Mouse (Mus musculus): ENCODE data around the gene Zhx3. TPM values are rescaled to one million over a fixed set of nuclear protein-coding genes. Genes with fewer than 3 reads are reported as not detected.

Zhx3 gene
- polyA plus RNA-seq, 2 experiments: 0.73 to 1.6 TPM

GRCm38 (mm10) chr2:160800967-160801366, 71.8 kb downstream of the Zhx3 start:
- no peak for DNase-seq (ENCODE audit: low read depth in 3 of 3, low spot score in 3 of 3)
- Histone ChIP-seq H3K27me3 (ENCODE audit: control insufficient read depth, insufficient read depth, low read length) (no peaks in the 10 kb centered on the region), H3K9me3 (ENCODE audit: control insufficient read depth, low read length) (no peaks in the 10 kb centered on the region), H3K4me3 (ENCODE audit: insufficient read depth in 1 of 2, low read depth in 2 of 2, low read length in 2 of 2) (no peak overlapping the region), H3K27ac (no peak overlapping the region), H3K4me1 (replicated peaks; ENCODE audit: control insufficient read depth in 2 of 2, insufficient read depth in 2 of 2, low read length in 1 of 2) (no peaks in the 10 kb centered on the region), H3K36me3 (replicated peaks; ENCODE audit: control insufficient read depth, insufficient read depth, low read depth) (no peaks in the 10 kb centered on the region), H3K4me2 (ENCODE audit: low read depth) (no peak overlapping the region), H3K9ac (replicated peaks) (no peak overlapping the region)
- no peak for ATAC-seq (ENCODE audit: insufficient read depth)
- 55% methylated on average over 1 of the region's 1 CpGs for WGBS (ENCODE audit: insufficient replicate concordance)
- no peak for TF ChIP-seq CTCF (IDR thresholded peaks at IDR 0.05; ENCODE audit: low read depth)
- TF ChIP-seq EP300 (IDR thresholded peaks at IDR 0.05; ENCODE audit: low read depth): no peak

GRCm38 (mm10) chr2:160798206-160798605, 74.6 kb downstream of the Zhx3 start:
- no peak for ATAC-seq (ENCODE audit: insufficient read depth)
- H3K27me3 ChIP-seq (ENCODE audit: control insufficient read depth, insufficient read depth, low read length): no peaks in the 10 kb centered on the region
- H3K9ac ChIP-seq (replicated peaks): no peak overlapping the region
- no peaks in the 10 kb centered on the region for H3K4me1 ChIP-seq (replicated peaks; ENCODE audit: control insufficient read depth in 2 of 2, insufficient read depth in 2 of 2, low read length in 1 of 2)
- TF ChIP-seq EP300 (IDR thresholded peaks at IDR 0.05; ENCODE audit: low read depth): no peak
- TF ChIP-seq CTCF (IDR thresholded peaks at IDR 0.05; ENCODE audit: low read depth): no peak
- 47% methylated on average over 1 of the region's 1 CpGs for WGBS (ENCODE audit: insufficient replicate concordance)
- no peak overlapping the region for H3K27ac ChIP-seq
- H3K9me3 ChIP-seq (ENCODE audit: control insufficient read depth, low read length): no peaks in the 10 kb centered on the region
- DNase-seq (ENCODE audit: low read depth in 3 of 3, low spot score in 3 of 3): no peak
- H3K4me3 ChIP-seq (ENCODE audit: insufficient read depth in 1 of 2, low read depth in 2 of 2, low read length in 2 of 2): no peak overlapping the region
- no peak overlapping the region for H3K4me2 ChIP-seq (ENCODE audit: low read depth)
- no peaks in the 10 kb centered on the region for H3K36me3 ChIP-seq (replicated peaks; ENCODE audit: control insufficient read depth, insufficient read depth, low read depth)

GRCm38 (mm10) chr2:160796973-160797372, 75.8 kb downstream of the Zhx3 start:
- DNase-seq (ENCODE audit: low read depth in 3 of 3, low spot score in 3 of 3) (no peak), ATAC-seq (ENCODE audit: insufficient read depth) (no peak)
- Histone ChIP-seq H3K9ac (replicated peaks) (no peak overlapping the region), H3K9me3 (ENCODE audit: control insufficient read depth, low read length) (no peaks in the 10 kb centered on the region), H3K36me3 (replicated peaks; ENCODE audit: control insufficient read depth, insufficient read depth, low read depth) (no peaks in the 10 kb centered on the region), H3K4me2 (ENCODE audit: low read depth) (no peak overlapping the region), H3K4me3 (ENCODE audit: insufficient read depth in 1 of 2, low read depth in 2 of 2, low read length in 2 of 2) (no peak overlapping the region), H3K27me3 (ENCODE audit: control insufficient read depth, insufficient read depth, low read length) (no peaks in the 10 kb centered on the region), H3K27ac (no peak overlapping the region), H3K4me1 (replicated peaks; ENCODE audit: control insufficient read depth in 2 of 2, insufficient read depth in 2 of 2, low read length in 1 of 2) (no peaks in the 10 kb centered on the region)
- 50% methylated on average over 2 of the region's 2 CpGs for WGBS (ENCODE audit: insufficient replicate concordance)
- TF ChIP-seq EP300 (IDR thresholded peaks at IDR 0.05; ENCODE audit: low read depth) (no peak), CTCF (IDR thresholded peaks at IDR 0.05; ENCODE audit: low read depth) (no peak)

- TF ChIP-seq EP300 (IDR thresholded peaks at IDR 0.05; ENCODE audit: low read depth) (no peak), CTCF (IDR thresholded peaks at IDR 0.05; ENCODE audit: low read depth) (no peak)
- no peaks in the 10 kb centered on the region for H3K36me3 ChIP-seq (replicated peaks; ENCODE audit: control insufficient read depth, insufficient read depth, low read depth)
- H3K27me3 ChIP-seq (ENCODE audit: control insufficient read depth, insufficient read depth, low read length): no peaks in the 10 kb centered on the region
- no peak overlapping the region for H3K4me3 ChIP-seq (ENCODE audit: insufficient read depth in 1 of 2, low read depth in 2 of 2, low read length in 2 of 2)
- ATAC-seq (ENCODE audit: insufficient read depth): no peak
- no peak for DNase-seq (ENCODE audit: low read depth in 3 of 3, low spot score in 3 of 3)
- H3K4me2 ChIP-seq (ENCODE audit: low read depth): no peak overlapping the region
- no peaks in the 10 kb centered on the region for H3K9me3 ChIP-seq (ENCODE audit: control insufficient read depth, low read length)
- 31% methylated on average over 2 of the region's 2 CpGs for WGBS (ENCODE audit: insufficient replicate concordance)
- H3K4me1 ChIP-seq (replicated peaks; ENCODE audit: control insufficient read depth in 2 of 2, insufficient read depth in 2 of 2, low read length in 1 of 2): no peaks in the 10 kb centered on the region
- no peak overlapping the region for H3K9ac ChIP-seq (replicated peaks)
- H3K27ac ChIP-seq: no peak overlapping the region
These were observed 79.7 kb downstream of the Zhx3 start for GRCm38 (mm10) chr2:160793117-160793516.

GRCm38 (mm10) chr2:160789741-160790140, 83.1 kb downstream of the Zhx3 start:
- no peaks in the 10 kb centered on the region for H3K9me3 ChIP-seq (ENCODE audit: control insufficient read depth, low read length)
- H3K9ac ChIP-seq (replicated peaks): no peak overlapping the region
- no peaks in the 10 kb centered on the region for H3K4me1 ChIP-seq (replicated peaks; ENCODE audit: control insufficient read depth in 2 of 2, insufficient read depth in 2 of 2, low read length in 1 of 2)
- H3K4me2 ChIP-seq (ENCODE audit: low read depth): no peak overlapping the region
- H3K27ac ChIP-seq: no peak overlapping the region
- no peak overlapping the region for H3K4me3 ChIP-seq (ENCODE audit: insufficient read depth in 1 of 2, low read depth in 2 of 2, low read length in 2 of 2)
- ATAC-seq (ENCODE audit: insufficient read depth): no peak
- H3K36me3 ChIP-seq (replicated peaks; ENCODE audit: control insufficient read depth, insufficient read depth, low read depth): no peaks in the 10 kb centered on the region
- H3K27me3 ChIP-seq (ENCODE audit: control insufficient read depth, insufficient read depth, low read length): no peaks in the 10 kb centered on the region
- TF ChIP-seq EP300 (IDR thresholded peaks at IDR 0.05; ENCODE audit: low read depth) (no peak), CTCF (IDR thresholded peaks at IDR 0.05; ENCODE audit: low read depth) (no peak)
- no peak for DNase-seq (ENCODE audit: low read depth in 3 of 3, low spot score in 3 of 3)
